In the genomic region with DNA sequence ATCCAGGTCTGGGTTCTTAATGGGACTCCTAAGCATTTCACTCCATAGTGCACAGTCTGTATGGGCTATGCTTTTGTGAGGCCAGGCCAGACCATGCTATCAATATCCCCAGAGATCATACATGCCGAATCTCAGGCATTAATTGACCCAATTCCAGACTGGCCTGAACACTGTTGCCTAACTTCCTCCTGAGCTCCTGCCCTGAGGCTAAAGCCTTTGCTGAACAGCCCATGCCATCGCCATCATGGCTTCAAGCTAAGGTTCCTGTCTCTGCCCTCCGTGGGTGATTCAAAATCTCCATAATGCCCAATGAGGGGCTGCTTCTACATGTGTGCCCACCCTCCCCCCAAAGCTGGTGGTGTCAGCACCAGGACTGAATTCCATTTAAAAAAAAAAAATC, we compare ENCODE assay signal across 17 mouse cellular contexts. TPM values are rescaled to one million over a fixed set of nuclear protein-coding genes. Genes with fewer than 3 reads are reported as not detected.
DNase-seq lines count a peak whose midpoint lies in the region; ATAC-seq and TF ChIP-seq lines count a peak whose summit lies in the region.
"Had no signal": no experiment of that assay in that cellular context is flagged by ENCODE, and none has a peak within 500 bp of the region (broad histone marks: within the 10 kb centered on the region; RNA-seq: fewer than 3 reads in every experiment).

No protein-coding gene starts in this region.

- H3K27me3 ChIP-seq in heart, embryonic 12.5 days (replicated peaks) = peaks cover 47% of the 10 kb centered on the region
- H3K27me3 ChIP-seq in liver, postnatal 0 days (ENCODE audit: insufficient read depth, low read length) = peaks cover 17% of the 10 kb centered on the region
- H3K27me3 ChIP-seq in stomach, postnatal 0 days (ENCODE audit: control insufficient read depth, insufficient read depth, low read length) = peaks cover 6% of the 10 kb centered on the region; the same call in 1 of the 2 replicates

- 42% methylated on average over 3 of the region's 3 CpGs for WGBS in heart, embryonic 12.5 days
- WGBS in liver, postnatal 0 days (ENCODE audit: insufficient replicate concordance) = 26% methylated on average over 3 of the region's 3 CpGs
- WGBS in stomach, postnatal 0 days = 42% methylated on average over 3 of the region's 3 CpGs

- H3K36me3 ChIP-seq in heart, embryonic 12.5 days = peaks cover 22% of the 10 kb centered on the region
- peaks cover 34% of the 10 kb centered on the region for H3K36me3 ChIP-seq in liver, postnatal 0 days (replicated peaks; ENCODE audit: insufficient read depth, low read length)
- H3K36me3 ChIP-seq in stomach, postnatal 0 days (ENCODE audit: control insufficient read depth, insufficient read depth, low read length) = no peaks in the 10 kb centered on the region; the same call in 1 of the 2 replicates

- H3K4me3 ChIP-seq in heart, embryonic 12.5 days = no peak overlapping the region
- peak overlapping the region; percentile 4 for H3K4me3 ChIP-seq in liver, postnatal 0 days (ENCODE audit: low read depth, low read length)
- H3K4me3 ChIP-seq in stomach, postnatal 0 days (ENCODE audit: low read depth, low read length) = no peak overlapping the region
- H3K4me3 ChIP-seq: embryonic facial prominence, embryonic 13.5 days; lung, embryonic 15.5 days had no signal

- DNase-seq in heart, adult 18-20 months = no peak
- peak; percentile 35 for DNase-seq in retina, postnatal 1 day
- no peak for DNase-seq in retina, embryonic 14.5 days (ENCODE audit: low spot score)
- DNase-seq in liver, postnatal 0 days = no peak
- no peak for DNase-seq in stomach, postnatal 0 days (ENCODE audit: low spot score)
- no peak for DNase-seq in lung, postnatal 25 days (ENCODE audit: low spot score)
- no peak for DNase-seq in gastrocnemius, adult 8-10 months (ENCODE audit: low spot score in 2 of 2)
- DNase-seq: cerebellum, postnatal 36 days; gastrocnemius, postnatal 14 days; right cerebral cortex, postnatal 4 days; thymus, adult 2 months had no signal

- H3K9me3 ChIP-seq in heart, embryonic 12.5 days (replicated peaks) = no peaks in the 10 kb centered on the region
- H3K9me3 ChIP-seq in liver, postnatal 0 days (ENCODE audit: low read length) = no peaks in the 10 kb centered on the region
- H3K9me3 ChIP-seq in stomach, postnatal 0 days (ENCODE audit: control insufficient read depth, low read length) = no peaks in the 10 kb centered on the region
- H3K9me3 ChIP-seq: embryonic facial prominence, embryonic 13.5 days; lung, embryonic 15.5 days had no signal

- peaks cover 35% of the 10 kb centered on the region for H3K4me1 ChIP-seq in heart, embryonic 12.5 days (replicated peaks)
- peaks cover 25% of the 10 kb centered on the region for H3K4me1 ChIP-seq in liver, postnatal 0 days (ENCODE audit: insufficient read depth)
- no peaks in the 10 kb centered on the region for H3K4me1 ChIP-seq in stomach, postnatal 0 days (replicated peaks; ENCODE audit: control insufficient read depth, insufficient read depth)

- ATAC-seq in heart, embryonic 12.5 days (ENCODE audit: insufficient number of reproducible peaks, low FRiP score) = no peak
- 0 out of 2 replicates have a peak, but pooled peaks have one; percentile 12 for ATAC-seq in liver, postnatal 0 days
- 0 out of 2 replicates have a peak, but pooled peaks have one; percentile 7 for ATAC-seq in stomach, postnatal 0 days (ENCODE audit: low FRiP score, low TSS enrichment)
- ATAC-seq: forebrain, embryonic 14.5 days; inflammation-experienced regulatory T-cells, adult 6 months had no signal

- TF ChIP-seq CTCF in liver, postnatal 0 days (IDR thresholded peaks at IDR 0.05; ENCODE audit: low read depth) = no peak
- no peak for TF ChIP-seq CTCF in stomach, postnatal 0 days (IDR thresholded peaks at IDR 0.05; ENCODE audit: low read depth)

- peak overlapping the region; percentile 6; the same call in 1 of the 2 replicates for H3K27ac ChIP-seq in heart, embryonic 12.5 days (ENCODE audit: poor library complexity, severe bottlenecking)
- H3K27ac ChIP-seq in liver, postnatal 0 days (ENCODE audit: low read depth) = peak overlapping the region; percentile 60
- H3K27ac ChIP-seq in stomach, postnatal 0 days (replicated peaks) = no peak overlapping the region
- H3K27ac ChIP-seq: embryonic facial prominence, embryonic 13.5 days; kidney, postnatal 0 days; lung, embryonic 15.5 days had no signal

- H3K4me2 ChIP-seq in heart, embryonic 12.5 days = peak overlapping the region; percentile 27
- peak overlapping the region; percentile 58 for H3K4me2 ChIP-seq in liver, postnatal 0 days (ENCODE audit: low read depth, low read length)
- no peak overlapping the region for H3K4me2 ChIP-seq in stomach, postnatal 0 days (replicated peaks; ENCODE audit: low read depth)
- H3K4me2 ChIP-seq: embryonic facial prominence, embryonic 13.5 days; lung, embryonic 15.5 days had no signal

- no peak overlapping the region for H3K9ac ChIP-seq in heart, embryonic 12.5 days
- peak overlapping the region; percentile 23 for H3K9ac ChIP-seq in liver, postnatal 0 days (replicated peaks)
- H3K9ac ChIP-seq in stomach, postnatal 0 days (ENCODE audit: low read length) = no peak overlapping the region
- H3K9ac ChIP-seq: embryonic facial prominence, embryonic 13.5 days; lung, embryonic 15.5 days had no signal

- no peak for TF ChIP-seq EP300 in liver, postnatal 0 days (IDR thresholded peaks at IDR 0.05; ENCODE audit: low read depth)
- TF ChIP-seq EP300 in stomach, postnatal 0 days (optimal IDR thresholded peaks at IDR 0.05) = no peak

RNA-seq across cellular contexts. Expression of gene Samd11, which starts 2.8 kb away (rescaled TPM):
- polyA plus RNA-seq in heart, embryonic 12.5 days (2016; fragmentation: Nextera tagmentation; extraction: Ambion mirVana) = 3.1 and 3.2 TPM in 2 replicates
- total RNA-seq in heart, adult 18-20 months (2021) = not detected
- polyA plus RNA-seq in liver, postnatal 0 days (2015; fragmentation: Nextera tagmentation; extraction: Ambion mirVana) = 9.7 and 10.3 TPM in 2 replicates
- polyA plus RNA-seq in stomach, postnatal 0 days (2015; fragmentation: Nextera tagmentation; extraction: Ambion mirVana) = 0.08 and 0.18 TPM in 2 replicates
- not detected for total RNA-seq in gastrocnemius, adult 8-10 months (2022)
- polyA plus RNA-seq: kidney, postnatal 0 days had no signal

RNA-seq across cellular contexts. Expression of gene Noc2l, which starts 16.8 kb away (rescaled TPM):
- 49.3 and 54.7 TPM in 2 replicates for polyA plus RNA-seq in heart, embryonic 12.5 days (2016; fragmentation: Nextera tagmentation; extraction: Ambion mirVana)
- total RNA-seq in heart, adult 18-20 months (2021) = 10 to 100 TPM; 22.9 to 27.0 TPM
- 20.5 and 22.3 TPM in 2 replicates for polyA plus RNA-seq in liver, postnatal 0 days (2015; fragmentation: Nextera tagmentation; extraction: Ambion mirVana)
- polyA plus RNA-seq in stomach, postnatal 0 days (2015; fragmentation: Nextera tagmentation; extraction: Ambion mirVana) = 30.2 and 30.6 TPM in 2 replicates
- total RNA-seq in gastrocnemius, adult 8-10 months (2022) = 10 to 100 TPM; 30.9 to 38.1 (median 32.1) TPM

RNA-seq across cellular contexts. Expression of gene Plekhn1, which starts 18.0 kb away (rescaled TPM):
- polyA plus RNA-seq in heart, embryonic 12.5 days (2016; fragmentation: Nextera tagmentation; extraction: Ambion mirVana) = 18.0 and 18.2 TPM in 2 replicates
- 10 to 100 TPM; 10.1 to 11.0 TPM for total RNA-seq in heart, adult 18-20 months (2021)
- 2.0 and 2.3 TPM in 2 replicates for polyA plus RNA-seq in liver, postnatal 0 days (2015; fragmentation: Nextera tagmentation; extraction: Ambion mirVana)
- polyA plus RNA-seq in stomach, postnatal 0 days (2015; fragmentation: Nextera tagmentation; extraction: Ambion mirVana) = 34.0 and 41.9 TPM in 2 replicates
- 1 to 10 TPM; 5.5 to 6.6 (median 6.2) TPM for total RNA-seq in gastrocnemius, adult 8-10 months (2022)

RNA-seq across cellular contexts. Expression of gene Perm1, which starts 37.0 kb away (rescaled TPM):
- polyA plus RNA-seq in heart, embryonic 12.5 days (2016; fragmentation: Nextera tagmentation; extraction: Ambion mirVana) = 1.3 and 1.6 TPM in 2 replicates
- 100 to 1,000 TPM; 265 to 319 TPM for total RNA-seq in heart, adult 18-20 months (2021)
- 0.08 and 0.19 TPM in 2 replicates for polyA plus RNA-seq in liver, postnatal 0 days (2015; fragmentation: Nextera tagmentation; extraction: Ambion mirVana)
- polyA plus RNA-seq in stomach, postnatal 0 days (2015; fragmentation: Nextera tagmentation; extraction: Ambion mirVana) = 4.0 and 4.6 TPM in 2 replicates
- total RNA-seq in gastrocnemius, adult 8-10 months (2022) = 100 to 1,000 TPM; 149 to 208 (median 179) TPM

RNA-seq across cellular contexts. Expression of gene AW011738, which starts 49.5 kb away (rescaled TPM):
- polyA plus RNA-seq in heart, embryonic 12.5 days (2016; fragmentation: Nextera tagmentation; extraction: Ambion mirVana) = 3.4 and 4.3 TPM in 2 replicates
- total RNA-seq in heart, adult 18-20 months (2021) = 10 to 100 TPM in 1 of 2 experiments, 1 to 10 TPM in 1; 9.5 to 11.6 TPM
- 1.7 and 1.9 TPM in 2 replicates for polyA plus RNA-seq in liver, postnatal 0 days (2015; fragmentation: Nextera tagmentation; extraction: Ambion mirVana)
- 1.2 and 1.6 TPM in 2 replicates for polyA plus RNA-seq in stomach, postnatal 0 days (2015; fragmentation: Nextera tagmentation; extraction: Ambion mirVana)
- 1 to 10 TPM; 4.3 to 6.3 (median 4.8) TPM for total RNA-seq in gastrocnemius, adult 8-10 months (2022)
